Mouse (Mus musculus): ENCODE data around the gene Lrrc45. TPM values are rescaled to one million over a fixed set of nuclear protein-coding genes. Genes with fewer than 3 reads are reported as not detected.
"Not testable (repeated sequence)": the region's sequence is repeated elsewhere in the genome, so short reads cannot be mapped to it uniquely, and the experiment has no call there.

The Lrrc45 gene
- polyA plus RNA-seq, 1 experiment from 2014 or later, result 50.6 TPM

GRCm38 (mm10) chr11:120726243-120727168, 12.8 kb downstream of the Lrrc45 start:
- no peak for TF ChIP-seq CTCF (IDR thresholded peaks at IDR 0.05)
- H3K27me3 ChIP-seq, result no peaks in the 10 kb centered on the region
- ChIA-PET POLR2A (no interaction called here), CTCF (interaction anchor here (1.2 to 7.6 kb wide), 3 partner anchors 11 to 50 kb away, joined by 3 to 81 read pairs (median 16); no protein-coding TSS in a partner anchor)
- in situ Hi-C loops (cut with MboI; ENCODE audit: low pct_unique_long_range_greater_than_20kb), result loop anchor here (5.0 kb wide), 1 partner anchor 51 kb away; no protein-coding TSS in a partner anchor
- DNase-seq (ENCODE audit: low read depth, low spot score) (no peak), ATAC-seq (no peak)

DNA sequence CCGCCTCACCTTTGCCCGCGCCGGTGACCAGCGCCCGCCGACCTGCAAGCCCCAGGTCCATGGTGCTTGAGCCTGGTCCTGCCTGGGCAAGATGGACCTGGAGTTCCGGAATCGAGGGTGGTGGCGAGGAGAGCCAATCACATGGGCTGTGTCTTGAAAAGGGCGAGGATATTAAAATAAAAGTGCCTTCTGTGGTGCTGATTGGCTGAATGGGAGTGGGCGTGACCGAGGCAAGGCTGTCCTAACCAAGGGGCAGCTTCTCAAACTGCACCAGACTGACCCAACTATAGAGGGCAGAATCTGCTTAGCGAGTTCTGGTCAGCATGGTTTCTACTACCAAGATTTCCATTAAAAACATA, 13.4 kb downstream of the Lrrc45 start, which contains the start of gene Dcxr:
TSS of gene Dcxr (minus strand) at position 113 of the 359 bp plus-strand sequence.
- no peak for TF ChIP-seq CTCF (IDR thresholded peaks at IDR 0.05)
- peak; percentile 86 for ATAC-seq
- peak; percentile 83 for DNase-seq (ENCODE audit: low read depth, low spot score)
- POLR2A ChIA-PET, result no interaction called here
- in situ Hi-C loops (cut with MboI; ENCODE audit: low pct_unique_long_range_greater_than_20kb), result loop anchor here (5.0 kb wide), 1 partner anchor 50 kb away; no protein-coding TSS in a partner anchor
- CTCF ChIA-PET, result interaction anchor here (2.6 kb wide), 1 partner anchor 49 kb away, joined by 16 read pairs; no protein-coding TSS in a partner anchor
- no peaks in the 10 kb centered on the region for H3K27me3 ChIP-seq

DNA sequence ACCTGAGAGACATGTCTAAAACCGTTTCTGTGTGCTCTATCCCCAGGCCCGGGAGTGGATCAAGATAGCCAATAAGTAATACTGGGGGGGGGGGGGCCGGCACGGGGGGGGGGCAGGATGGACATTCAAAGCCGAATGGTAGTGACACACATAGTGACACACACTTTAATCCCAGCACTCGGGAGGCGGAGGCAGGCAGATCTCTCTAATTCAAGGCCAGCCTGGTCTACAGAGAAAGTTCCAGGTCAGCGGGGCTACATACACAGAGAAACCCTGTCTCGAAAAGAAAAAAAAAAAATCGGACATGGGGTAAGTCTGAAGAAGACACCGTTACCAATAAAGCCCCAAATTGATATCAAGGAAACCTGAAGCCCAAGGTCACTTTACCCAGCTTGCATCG, 13.8 kb downstream of the Lrrc45 start:
- in situ Hi-C loops (cut with MboI; ENCODE audit: low pct_unique_long_range_greater_than_20kb), result loop anchor here (5.0 kb wide), 1 partner anchor 50 kb away; no protein-coding TSS in a partner anchor
- CTCF ChIA-PET, result interaction anchor here (2.6 kb wide), 1 partner anchor 49 kb away, joined by 16 read pairs; no protein-coding TSS in a partner anchor

DNA sequence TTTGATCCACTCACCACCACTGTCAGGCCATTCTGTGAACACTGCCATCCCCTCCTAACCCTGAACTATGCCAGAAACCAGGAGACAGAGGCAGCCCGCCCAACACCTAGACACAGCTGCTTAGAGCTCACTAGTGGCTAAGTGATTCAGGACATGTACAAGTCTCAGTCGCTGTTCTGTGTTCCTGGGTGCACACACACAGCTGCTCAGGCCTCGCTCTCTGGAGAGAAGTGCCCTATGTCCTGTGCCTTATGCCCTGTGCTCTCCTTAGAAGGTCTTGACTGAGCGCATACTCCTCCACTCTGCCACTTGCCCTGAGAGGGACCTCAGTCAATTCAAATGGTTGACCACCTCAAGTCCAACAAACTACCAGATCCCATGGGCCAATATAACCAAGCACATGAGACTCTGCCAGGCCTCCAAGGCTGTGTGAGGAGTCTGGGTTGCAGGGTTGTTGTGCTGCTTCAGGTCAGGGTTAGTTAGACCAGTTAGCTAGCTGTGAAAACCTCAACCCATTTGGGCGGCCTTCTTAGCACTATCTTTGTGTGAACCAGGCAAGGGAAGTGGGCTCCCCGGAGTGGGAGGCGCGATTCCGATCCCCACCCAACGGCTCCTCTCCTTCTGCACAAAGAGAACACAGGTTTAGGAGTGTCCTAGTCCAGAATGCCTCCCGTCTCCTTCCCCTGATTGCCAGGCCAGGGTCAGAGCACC, 15.0 kb downstream of the Lrrc45 start:
- CTCF ChIA-PET, result interaction anchor here (1.3 to 2.6 kb wide), 2 partner anchors 8 to 48 kb away, joined by 3 to 16 read pairs; no protein-coding TSS in a partner anchor
- in situ Hi-C loops (cut with MboI; ENCODE audit: low pct_unique_long_range_greater_than_20kb), result loop anchor here (5.0 kb wide), 1 partner anchor 49 kb away; no protein-coding TSS in a partner anchor
- POLR2A ChIA-PET, result no interaction called here
- DNase-seq (ENCODE audit: low read depth, low spot score) (no peak), ATAC-seq (no peak)
- no peak for TF ChIP-seq CTCF (IDR thresholded peaks at IDR 0.05)
- H3K27me3 ChIP-seq, result no peaks in the 10 kb centered on the region

More for the DNA sequence above, 13.8 kb downstream of the Lrrc45 start:
- H3K27me3 ChIP-seq, result no peaks in the 10 kb centered on the region
- ATAC-seq (no peak), DNase-seq (ENCODE audit: low read depth, low spot score) (no peak)
- POLR2A ChIA-PET, result no interaction called here
- no peak for TF ChIP-seq CTCF (IDR thresholded peaks at IDR 0.05)

GRCm38 (mm10) chr11:120729432-120730050, 15.8 kb downstream of the Lrrc45 start:
- ATAC-seq, result not testable (repeated sequence)

DNA sequence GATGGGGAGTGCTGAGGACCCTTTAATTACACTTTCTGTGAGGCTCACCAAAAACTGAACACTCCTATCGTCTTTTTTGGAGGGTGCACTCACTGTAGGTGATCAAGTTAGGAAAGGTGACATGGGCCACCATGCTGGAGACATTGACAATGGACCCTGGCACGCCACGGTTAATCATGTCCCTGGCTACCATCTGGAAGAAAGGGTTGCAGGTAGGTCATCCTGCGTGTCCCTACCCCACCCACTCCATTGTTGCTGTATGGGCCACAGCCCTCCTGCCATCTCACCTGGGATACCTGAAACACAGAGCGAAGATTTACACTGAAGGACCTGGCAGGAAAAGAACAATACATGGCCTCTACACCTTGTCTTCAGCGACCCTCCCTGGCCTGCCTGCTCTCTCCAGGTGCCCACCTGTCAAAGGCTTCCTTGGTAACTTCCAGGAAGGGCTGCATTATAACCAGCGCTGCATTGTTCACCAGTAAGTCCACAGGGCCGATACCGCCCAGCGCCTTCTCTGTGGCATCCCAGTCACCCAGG, 16.7 kb downstream of the Lrrc45 start:
- no peaks in the 10 kb centered on the region for H3K27me3 ChIP-seq
- ChIA-PET CTCF (no interaction called here), POLR2A (no interaction called here)
- no peak for DNase-seq (ENCODE audit: low read depth, low spot score)
- in situ Hi-C loops (cut with MboI; ENCODE audit: low pct_unique_long_range_greater_than_20kb), result no loop called here
- no peak for TF ChIP-seq CTCF (IDR thresholded peaks at IDR 0.05)
- ATAC-seq, result no peak

More at GRCm38 (mm10) chr11:120729432-120730050, 15.8 kb downstream of the Lrrc45 start:
- in situ Hi-C loops (cut with MboI; ENCODE audit: low pct_unique_long_range_greater_than_20kb), result loop anchor here (5.0 kb wide), 1 partner anchor 48 kb away; no protein-coding TSS in a partner anchor
- H3K27me3 ChIP-seq; POLR2A ChIA-PET; DNase-seq (ENCODE audit: low read depth, low spot score): not testable (repeated sequence)
- CTCF ChIA-PET, result interaction anchor here (1.3 to 2.6 kb wide), 2 partner anchors 9 to 47 kb away, joined by 3 to 16 read pairs; no protein-coding TSS in a partner anchor

GRCm38 (mm10) chr11:120731395-120731794, 17.7 kb downstream of the Lrrc45 start:
- in situ Hi-C loops (cut with MboI; ENCODE audit: low pct_unique_long_range_greater_than_20kb), result no loop called here
- CTCF ChIA-PET, result interaction anchor here (1.0 to 1.3 kb wide), 2 partner anchors 9 to 45 kb away, joined by 3 to 4 read pairs; no protein-coding TSS in a partner anchor
- no peak for ATAC-seq
- no peak for TF ChIP-seq CTCF (IDR thresholded peaks at IDR 0.05)
- POLR2A ChIA-PET, result no interaction called here
- no peak for DNase-seq (ENCODE audit: low read depth, low spot score)
- H3K27me3 ChIP-seq, result no peaks in the 10 kb centered on the region

GRCm38 (mm10) chr11:120731858-120732680, 18.3 kb downstream of the Lrrc45 start, which contains the start of gene Cbr2:
Gene Cbr2, minus strand, starts transcription at chr11:120732114.
- TF ChIP-seq CTCF (IDR thresholded peaks at IDR 0.05), result no peak
- H3K27me3 ChIP-seq, result no peaks in the 10 kb centered on the region
- peak; percentile 25 for DNase-seq (ENCODE audit: low read depth, low spot score)
- ChIA-PET POLR2A (no interaction called here), CTCF (interaction anchor here (1.0 to 1.5 kb wide), 3 partner anchors 10 to 44 kb away, joined by 3 to 5 read pairs (median 4); no protein-coding TSS in a partner anchor)
- in situ Hi-C loops (cut with MboI; ENCODE audit: low pct_unique_long_range_greater_than_20kb), result no loop called here
- peak; percentile 9 for ATAC-seq

DNA sequence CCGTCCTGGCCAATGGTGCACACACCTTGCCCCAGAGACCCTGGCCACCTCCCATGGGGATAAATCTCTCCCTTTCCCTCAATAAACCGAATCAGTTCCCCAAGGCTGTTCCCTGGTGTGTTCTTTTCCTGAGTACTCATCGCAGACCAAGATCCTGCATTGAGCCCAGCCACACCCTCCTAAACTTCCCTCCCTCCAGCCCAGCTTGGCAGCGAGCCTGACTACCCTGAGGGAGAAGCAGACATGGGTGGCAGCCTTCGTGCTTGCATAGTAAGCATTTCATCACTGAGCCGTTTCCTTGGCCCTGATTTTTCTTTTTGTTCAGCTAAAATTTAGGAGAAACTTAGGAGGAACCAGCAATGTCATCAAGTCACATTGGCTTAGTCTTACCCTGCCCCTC, 19.8 kb downstream of the Lrrc45 start:
- DNase-seq (ENCODE audit: low read depth, low spot score) (peak; percentile 73), ATAC-seq (no peak)
- no peak for TF ChIP-seq CTCF (IDR thresholded peaks at IDR 0.05)
- CTCF ChIA-PET, result interaction anchor here (1.5 kb wide), 1 partner anchor 43 kb away, joined by 5 read pairs; no protein-coding TSS in a partner anchor
- in situ Hi-C loops (cut with MboI; ENCODE audit: low pct_unique_long_range_greater_than_20kb), result no loop called here
- no peaks in the 10 kb centered on the region for H3K27me3 ChIP-seq
- POLR2A ChIA-PET, result no interaction called here

Measured in Patski (cell line).